ENCODE assay signal across 19 mouse cellular contexts in the genomic region with DNA sequence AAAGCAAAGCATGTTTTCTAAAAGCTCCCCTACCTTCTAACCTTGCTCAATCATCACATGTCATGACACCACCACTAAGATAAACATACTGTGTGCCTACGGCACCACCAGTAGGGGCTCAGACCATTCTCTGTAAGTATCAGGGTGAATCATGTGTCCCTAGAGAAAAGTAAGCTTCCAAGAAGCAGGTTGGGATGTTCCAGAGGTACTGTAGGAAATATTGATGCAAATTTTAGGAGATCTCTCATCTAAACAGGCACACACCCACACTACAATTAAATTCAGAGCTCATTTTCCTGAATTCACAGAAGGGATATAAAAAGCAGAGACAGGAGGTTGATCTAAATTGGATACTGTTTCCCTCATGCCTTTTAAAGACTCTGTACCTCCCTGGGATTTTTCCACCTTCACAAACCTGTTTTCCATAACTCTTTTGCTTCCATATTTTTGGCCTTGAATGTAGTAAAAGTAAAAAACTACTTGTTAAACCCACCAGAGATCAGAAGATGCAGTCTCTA. TPM values are rescaled to one million over a fixed set of nuclear protein-coding genes. Genes with fewer than 3 reads are reported as not detected.
A peak's percentile ranks its signal among the peaks of the same experiment; 100 is the strongest.
DNase-seq lines count a peak whose midpoint lies in the region; ATAC-seq and TF ChIP-seq lines count a peak whose summit lies in the region.
"Had no signal": no experiment of that assay in that cellular context is flagged by ENCODE, and none has a peak within 500 bp of the region (broad histone marks: within the 10 kb centered on the region; RNA-seq: fewer than 3 reads in every experiment).

No protein-coding gene starts in this region.

- dilution Hi-C loops in CH12.LX (cut with MboI; ENCODE audit: extremely low pct_ligation_motif_present, extremely low pct_unique_long_range_greater_than_20kb, low sequenced_read_pairs): no loop called here

- no peak overlapping the region for H3K9ac ChIP-seq in CH12.LX (ENCODE audit: insufficient read depth, low read depth)
- no peak overlapping the region for H3K9ac ChIP-seq in midbrain, embryonic 16.5 days (ENCODE audit: low read depth, low read length)
- H3K9ac ChIP-seq: forebrain, embryonic 13.5 days; heart, embryonic 12.5 days; hindbrain, embryonic 14.5 days; intestine, embryonic 15.5 days had no signal

- no peak for ATAC-seq in megakaryocyte progenitor cell, adult 5-6 weeks (replicated peaks; ENCODE audit: poor library complexity)
- no peak for ATAC-seq in midbrain, embryonic 16.5 days
- ATAC-seq: forebrain, embryonic 13.5 days; intestine, embryonic 15.5 days had no signal

- in situ Hi-C loops in CH12.LX (cut with MboI; ENCODE audit: low pct_ligation_motif_present, low pct_unique_long_range_greater_than_20kb, low sequenced_read_pairs): no loop called here

- DNase-seq in left cerebral cortex, adult 9 months (ENCODE audit: low spot score in 2 of 2): peak; percentile 31 to 74
- no peak for DNase-seq in left cerebral cortex, postnatal 4 days
- peak; percentile 16 for DNase-seq in CH12.LX (ENCODE audit: extremely low read depth)
- peak; percentile 83 for DNase-seq in brain, adult 2 months (ENCODE audit: low read depth, low spot score)
- peak; percentile 88 for DNase-seq in telencephalon, adult 2 months (ENCODE audit: low read depth, low spot score)
- DNase-seq: adrenal gland, adult 8-10 months; B cell, adult 2 months; cerebellum, adult 11-12 months; cerebellum, adult 9-10 months; cerebellum, postnatal 25 days; gastrocnemius, postnatal 14 days had no signal

- TF ChIP-seq EP300 in CH12.LX (IDR thresholded peaks at IDR 0.05; ENCODE audit: low read length): no peak

- no peak; the same call in 1 of the 2 replicates for TF ChIP-seq RAD21 in CH12.LX (IDR thresholded peaks at IDR 0.05; ENCODE audit: low read depth, low read length)

- peak in 1 of 2 experiments; percentile 16; a peak in 1 of 4 replicates for TF ChIP-seq CTCF in CH12.LX (conservative IDR thresholded peaks at IDR 0.05 in 1 of 2, IDR thresholded peaks at IDR 0.05 in 1 of 2; ENCODE audit: low read depth in 2 of 2, low read length in 2 of 2)

- no peaks in the 10 kb centered on the region for H3K9me3 ChIP-seq in CH12.LX (replicated peaks; ENCODE audit: low read length)
- H3K9me3 ChIP-seq in midbrain, embryonic 16.5 days (replicated peaks; ENCODE audit: control insufficient read depth, low read length, poor library complexity, severe bottlenecking): no peaks in the 10 kb centered on the region
- H3K9me3 ChIP-seq: embryonic facial prominence, embryonic 10.5 days; forebrain, embryonic 13.5 days; heart, embryonic 12.5 days; hindbrain, embryonic 10.5 days; intestine, embryonic 15.5 days had no signal

- no peak overlapping the region for H3K4me3 ChIP-seq in CH12.LX (replicated peaks in 1 of 3; ENCODE audit: low read depth in 2 of 3, low read length in 2 of 3, poor library complexity in 1 of 3)
- no peak overlapping the region for H3K4me3 ChIP-seq in midbrain, embryonic 16.5 days (ENCODE audit: low read depth, low read length)
- H3K4me3 ChIP-seq: embryonic facial prominence, embryonic 10.5 days; forebrain, embryonic 13.5 days; heart, embryonic 12.5 days; hindbrain, embryonic 10.5 days; intestine, embryonic 15.5 days had no signal

- H3K27ac ChIP-seq in CH12.LX (ENCODE audit: insufficient read depth, low read depth): no peak overlapping the region
- no peak overlapping the region for H3K27ac ChIP-seq in midbrain, embryonic 16.5 days (ENCODE audit: low read length)
- H3K27ac ChIP-seq: embryonic facial prominence, embryonic 10.5 days; forebrain, embryonic 13.5 days; hindbrain, embryonic 10.5 days; hindbrain, embryonic 14.5 days; intestine, embryonic 15.5 days had no signal

- H3K79me2 ChIP-seq in CH12.LX (replicated peaks; ENCODE audit: control insufficient read depth, extremely low read depth, insufficient read depth, poor library complexity, severe bottlenecking): no peaks in the 10 kb centered on the region

- H3K36me3 ChIP-seq in CH12.LX (replicated peaks in 1 of 2; ENCODE audit: control insufficient read depth in 1 of 2, insufficient read depth in 1 of 2, low read length in 1 of 2): no peaks in the 10 kb centered on the region
- H3K36me3 ChIP-seq in midbrain, embryonic 16.5 days (ENCODE audit: control insufficient read depth, insufficient read depth, low read length): no peaks in the 10 kb centered on the region
- H3K36me3 ChIP-seq: embryonic facial prominence, embryonic 10.5 days; heart, embryonic 12.5 days; hindbrain, embryonic 10.5 days; intestine, embryonic 15.5 days had no signal

- H3K4me1 ChIP-seq in CH12.LX (ENCODE audit: control insufficient read depth in 1 of 2, insufficient read depth in 2 of 2): peaks cover 0 to 18% of the 10 kb centered on the region in 2 experiments; a peak in 2 of 4 replicates
- H3K4me1 ChIP-seq in midbrain, embryonic 16.5 days (ENCODE audit: control insufficient read depth, insufficient read depth, low read length): no peaks in the 10 kb centered on the region
- H3K4me1 ChIP-seq: embryonic facial prominence, embryonic 10.5 days; forebrain, embryonic 13.5 days; heart, embryonic 12.5 days; hindbrain, embryonic 10.5 days; intestine, embryonic 15.5 days had no signal

- 79% methylated on average over 1 of the region's 1 CpGs for WGBS in midbrain, embryonic 16.5 days

- intact Hi-C loops in left cerebral cortex, postnatal 4 days (cut with DNase I): no loop called here

- TF ChIP-seq POLR2A in CH12.LX (IDR thresholded peaks at IDR 0.05; ENCODE audit: low read depth, low read length): no peak

- H3K27me3 ChIP-seq in CH12.LX (replicated peaks): no peaks in the 10 kb centered on the region
- no peaks in the 10 kb centered on the region for H3K27me3 ChIP-seq in midbrain, embryonic 16.5 days (ENCODE audit: control insufficient read depth, insufficient read depth, low read depth, low read length)
- H3K27me3 ChIP-seq: forebrain, embryonic 13.5 days; heart, embryonic 12.5 days; intestine, embryonic 15.5 days had no signal

- no peak overlapping the region for H3K4me2 ChIP-seq in CH12.LX (ENCODE audit: insufficient read depth, low read depth, poor library complexity, severe bottlenecking)
- H3K4me2 ChIP-seq in midbrain, embryonic 16.5 days (ENCODE audit: low read length): no peak overlapping the region
- H3K4me2 ChIP-seq: forebrain, embryonic 13.5 days; heart, embryonic 12.5 days; hindbrain, embryonic 14.5 days; intestine, embryonic 15.5 days had no signal

TF ChIP-seq in CH12.LX, 34 proteins besides CTCF, POLR2A, EP300 and RAD21:
- TF ChIP-seq MAZ (IDR thresholded peaks at IDR 0.05; ENCODE audit: low read depth, low read length) (no peak), CHD2 (IDR thresholded peaks at IDR 0.05; ENCODE audit: low read length) (no peak), IRF4 (IDR thresholded peaks at IDR 0.05; ENCODE audit: low read depth, low read length) (no peak), POLR2AphosphoS2 (IDR thresholded peaks at IDR 0.05; ENCODE audit: low read depth, low read length) (no peak), MAFK (IDR thresholded peaks at IDR 0.05; ENCODE audit: insufficient replicate concordance, low read length) (no peak), USF1 (IDR thresholded peaks at IDR 0.05; ENCODE audit: low read depth, low read length) (no peak), HCFC1 (IDR thresholded peaks at IDR 0.05; ENCODE audit: low read depth, low read length) (no peak), ETS1 (conservative IDR thresholded peaks at IDR 0.05; ENCODE audit: low read depth, low read length) (no peak), BHLHE40 (IDR thresholded peaks at IDR 0.05; ENCODE audit: low read depth, low read length) (no peak), JUN (IDR thresholded peaks at IDR 0.05; ENCODE audit: insufficient read depth, low read depth, low read length) (no peak), KAT2A (IDR thresholded peaks at IDR 0.05; ENCODE audit: insufficient replicate concordance, low read length) (no peak), TBP (conservative IDR thresholded peaks at IDR 0.05; ENCODE audit: low read depth, low read length) (no peak), E2F4 (IDR thresholded peaks at IDR 0.05; ENCODE audit: insufficient replicate concordance, low read depth, low read length) (no peak), USF2 (conservative IDR thresholded peaks at IDR 0.05; ENCODE audit: low read depth, low read length) (no peak), UBTF (IDR thresholded peaks at IDR 0.05; ENCODE audit: low read depth, low read length) (no peak), MAX (IDR thresholded peaks at IDR 0.05; ENCODE audit: low read length) (no peak), NRF1 (IDR thresholded peaks at IDR 0.05; ENCODE audit: low read depth, low read length) (no peak), MEF2A (IDR thresholded peaks at IDR 0.05; ENCODE audit: borderline replicate concordance, low read depth, low read length) (no peak)

RNA-seq across cellular contexts. Expression of a gene that starts 12.4 kb away (rescaled TPM):
- 1 to 10 TPM; 3.6 to 5.0 TPM for total RNA-seq in left cerebral cortex, postnatal 4 days (2021)
- total RNA-seq in CH12.LX (2012; rRNA removed): 1.3 and 2.6 TPM in 2 replicates
- total RNA-seq in CH12.LX (2014; rRNA removed): 2.2 and 2.8 TPM in 2 replicates
- 10.3 and 11.3 TPM in 2 replicates for polyA plus RNA-seq in CH12.LX (2012; ENCODE audit: insufficient read length, low read depth)
- not detected in 2 replicates for total RNA-seq in megakaryocyte progenitor cell, adult 5-6 weeks (2015)
- total RNA-seq in megakaryocyte progenitor cell, adult 5-6 weeks (2017): not detected in 2 replicates
- 6.5 and 7.7 TPM in 2 replicates for polyA plus RNA-seq in midbrain, embryonic 16.5 days (2015; fragmentation: Nextera tagmentation; extraction: Ambion mirVana)
